Mouse (Mus musculus) small intestine, adult 2 months (tissue): Measurements from ENCODE around the gene Cd180. TPM values are rescaled to one million over a fixed set of nuclear protein-coding genes. Genes with fewer than 3 reads are reported as not detected.
"Not testable (repeated sequence)": the region's sequence is repeated elsewhere in the genome, so short reads cannot be mapped to it uniquely, and the experiment has no call there.

Source experiments
- H3K27ac ChIP-seq: fragments of 200-500 bp; 2 replicates; pipeline ENCODE4 v1.5.1; 2012; ENCODE audit warnings: low read depth, low read length, control low read depth, inconsistent platforms; ENCODE audit not compliant: insufficient read depth
- H3K27me3 ChIP-seq: fragments of 200-500 bp; 2 replicates; pipeline ENCODE4 v1.6.1; 2012; ENCODE audit warnings: mild to moderate bottlenecking, moderate library complexity, low read length, inconsistent platforms; ENCODE audit not compliant: control insufficient read depth, insufficient read depth
- H3K36me3 ChIP-seq: fragments of 200-500 bp; 2 replicates; pipeline ENCODE4 v1.6.1; 2012; ENCODE audit warnings: mild to moderate bottlenecking, low read length, control low read depth, inconsistent platforms; ENCODE audit not compliant: control insufficient read depth, insufficient read depth
- H3K4me1 ChIP-seq: fragments of 200-500 bp; 2 replicates; pipeline ENCODE4 v1.6.1; 2012; ENCODE audit warnings: low read length, inconsistent platforms, mixed read lengths; ENCODE audit not compliant: control insufficient read depth, insufficient read depth, insufficient read length
- H3K4me3 ChIP-seq: fragments of 200-500 bp; 2 replicates; pipeline ENCODE4 v1.5.1; 2012; ENCODE audit warnings: low read depth, mild to moderate bottlenecking, control low read depth, inconsistent platforms, low read length, moderate library complexity
- CTCF ChIP-seq: fragments of 200-500 bp; IDR thresholded peaks from 2 replicates; pipeline ENCODE4 v1.5.1; 2012; ENCODE audit warnings: low read depth, mild to moderate bottlenecking, control low read depth, inconsistent platforms, low read length, moderate library complexity, mixed read lengths; ENCODE audit not compliant: insufficient replicate concordance, insufficient read length; ENCODE audit errors: extremely low read depth
- POLR2A ChIP-seq: fragments of 200-500 bp; IDR thresholded peaks from 2 replicates; pipeline ENCODE4 v1.6.1; 2012; ENCODE audit warnings: low read depth, mild to moderate bottlenecking, control low read depth, inconsistent platforms, low read length, moderate library complexity
- WGBS: fragments of 180-500 bp; shearing (Covaris S2); methylation state at CpG from one replicate; pipeline ENCODE4 v1.1.7; 2018; 5-methylcytosine and 5-hydroxymethylcytosine counted together
- polyA plus RNA-seq: library from polyadenylated mRNA; depleted of rRNA; stranded (reverse); fragments of >200 nt; gene quantifications from 2 replicates; pipeline ENCODE4 v1.2.3, GENCODE M21; 2012

Gene Cd180
- polyA plus RNA-seq, 1 experiment: 0.76 TPM

GRCm38 (mm10) chr13:102666731-102667130 is 26.6 kb upstream of the Cd180 start:
- WGBS: 82% methylated on average over 4 of the region's 4 CpGs
- 0 out of 2 replicates have a peak, but pooled peaks cover 2% of the 10 kb centered on the region for H3K4me1 ChIP-seq
- H3K27ac ChIP-seq: no peak overlapping the region
- TF ChIP-seq POLR2A: no peak
- no peak for TF ChIP-seq CTCF
- no peak overlapping the region for H3K4me3 ChIP-seq
- H3K36me3 ChIP-seq: no peaks in the 10 kb centered on the region
- no peaks in the 10 kb centered on the region for H3K27me3 ChIP-seq

- H3K27ac ChIP-seq: no peak overlapping the region
- H3K4me1 ChIP-seq: 0 out of 2 replicates have a peak, but pooled peaks cover 2% of the 10 kb centered on the region
- TF ChIP-seq POLR2A (no peak), CTCF (no peak)
- WGBS: 86% methylated on average over 4 of the region's 4 CpGs
- no peaks in the 10 kb centered on the region for H3K36me3 ChIP-seq
- no peaks in the 10 kb centered on the region for H3K27me3 ChIP-seq
- no peak overlapping the region for H3K4me3 ChIP-seq
Observed at GRCm38 (mm10) chr13:102667401-102667800, 26.0 kb upstream of the Cd180 start.

DNA sequence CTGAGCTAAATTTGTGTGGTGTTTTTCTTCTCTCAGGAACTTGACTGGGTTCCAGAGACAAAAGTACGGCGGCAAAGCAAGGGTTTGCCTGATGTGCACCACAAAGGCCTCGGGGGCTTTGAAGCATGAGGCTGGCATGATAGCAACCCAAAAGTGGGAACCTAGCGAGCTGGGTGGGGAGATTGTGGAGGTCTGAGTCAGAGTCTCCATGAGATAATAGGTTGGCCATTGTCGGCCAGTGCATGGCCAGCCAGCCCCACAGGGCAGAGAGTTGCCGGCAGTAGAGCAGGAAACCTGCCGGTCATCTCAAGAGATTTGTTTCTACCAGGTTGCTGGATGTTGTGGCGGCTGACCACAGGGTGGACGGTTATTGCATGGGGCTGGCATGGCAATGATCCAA is 25.5 kb upstream of the Cd180 start:
- Histone ChIP-seq H3K27ac (no peak overlapping the region), H3K36me3 (no peaks in the 10 kb centered on the region), H3K27me3 (no peaks in the 10 kb centered on the region), H3K4me3 (no peak overlapping the region), H3K4me1 (0 out of 2 replicates have a peak, but pooled peaks cover 2% of the 10 kb centered on the region)
- no peak for TF ChIP-seq CTCF
- no peak for TF ChIP-seq POLR2A
- WGBS: 83% methylated on average over 9 of the region's 9 CpGs

DNA sequence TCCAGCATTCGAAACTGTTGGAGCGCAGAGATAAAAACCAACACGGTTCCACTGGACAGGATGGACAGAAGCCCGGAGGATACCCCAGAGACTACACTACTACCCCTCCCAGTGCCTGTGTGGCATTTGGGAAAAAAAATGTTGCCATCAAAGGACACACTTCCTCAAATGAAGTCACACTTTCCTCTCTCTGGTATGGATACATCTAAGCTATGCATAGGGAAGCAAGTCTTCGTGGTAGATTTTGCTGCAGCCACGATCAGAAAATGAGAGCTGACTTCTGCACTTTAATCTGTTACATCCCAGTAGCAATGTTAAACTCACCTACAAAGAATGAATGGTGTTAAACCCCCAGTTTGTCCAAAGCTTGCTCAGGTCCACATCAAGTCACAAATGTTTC is 24.4 kb upstream of the Cd180 start:
- 79% methylated on average over 6 of the region's 6 CpGs for WGBS
- no peak overlapping the region for H3K4me3 ChIP-seq
- 0 out of 2 replicates have a peak, but pooled peaks cover under 1% of the 10 kb centered on the region for H3K4me1 ChIP-seq
- H3K27ac ChIP-seq: no peak overlapping the region
- TF ChIP-seq CTCF: no peak
- no peak for TF ChIP-seq POLR2A
- H3K27me3 ChIP-seq: no peaks in the 10 kb centered on the region
- H3K36me3 ChIP-seq: no peaks in the 10 kb centered on the region

GRCm38 (mm10) chr13:102669522-102670256 is 23.7 kb upstream of the Cd180 start:
- no peaks in the 10 kb centered on the region for H3K27me3 ChIP-seq
- TF ChIP-seq CTCF (no peak), POLR2A (no peak)
- no peak overlapping the region for H3K27ac ChIP-seq
- no peak overlapping the region for H3K4me3 ChIP-seq
- no peaks in the 10 kb centered on the region for H3K36me3 ChIP-seq
- WGBS: 42% methylated on average over 14 of the region's 14 CpGs
- no peaks in the 10 kb centered on the region for H3K4me1 ChIP-seq

GRCm38 (mm10) chr13:102670503-102670902 is 22.9 kb upstream of the Cd180 start:
- H3K27me3 ChIP-seq: no peaks in the 10 kb centered on the region
- H3K4me3 ChIP-seq: no peak overlapping the region
- TF ChIP-seq POLR2A (no peak), CTCF (no peak)
- H3K36me3 ChIP-seq: no peaks in the 10 kb centered on the region
- WGBS: 76% methylated on average over 7 of the region's 7 CpGs
- no peaks in the 10 kb centered on the region for H3K4me1 ChIP-seq
- no peak overlapping the region for H3K27ac ChIP-seq

DNA sequence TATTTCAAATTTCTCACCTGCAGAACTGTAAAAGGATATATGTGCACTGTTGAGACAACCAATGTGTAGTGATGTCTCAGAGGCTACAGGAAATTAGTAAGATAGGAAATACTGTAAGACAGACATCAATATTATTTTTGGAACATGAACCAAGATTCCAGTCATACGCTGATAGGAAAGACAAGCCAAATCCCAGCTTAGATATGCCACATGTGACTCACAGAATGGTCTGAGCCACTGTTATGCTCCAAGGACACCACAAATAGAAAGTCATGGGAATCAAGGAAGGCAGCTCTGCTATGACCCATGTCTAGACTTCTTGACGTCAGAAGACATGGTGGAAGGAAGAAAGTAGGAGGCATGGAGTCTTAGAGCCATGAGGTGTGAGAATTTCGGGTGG is 19.3 kb upstream of the Cd180 start:
- H3K4me3 ChIP-seq: no peak overlapping the region
- H3K36me3 ChIP-seq: no peaks in the 10 kb centered on the region
- WGBS: 88% methylated on average over 3 of the region's 3 CpGs
- H3K4me1 ChIP-seq: no peaks in the 10 kb centered on the region
- no peak overlapping the region for H3K27ac ChIP-seq
- TF ChIP-seq CTCF: no peak
- TF ChIP-seq POLR2A: no peak
- H3K27me3 ChIP-seq: no peaks in the 10 kb centered on the region

GRCm38 (mm10) chr13:102677602-102678001 is 15.8 kb upstream of the Cd180 start:
- 75% methylated on average over 4 of the region's 4 CpGs for WGBS
- not testable (repeated sequence) for H3K4me1 ChIP-seq, H3K36me3 ChIP-seq, H3K4me3 ChIP-seq, H3K27ac ChIP-seq, H3K27me3 ChIP-seq
